Mouse (Mus musculus) granulocyte monocyte progenitor cell, adult 5-6 weeks (primary cell): ENCODE measurements around the gene Nckipsd. TPM values are rescaled to one million over a fixed set of nuclear protein-coding genes. Genes with fewer than 3 reads are reported as not detected.

Source experiments
- ATAC-seq: replicated peaks from 2 replicates; pipeline ENCODE4 v1.8.0; 2016; ENCODE audit warnings: mild to moderate bottlenecking, moderate TSS enrichment, inconsistent platforms; ENCODE audit not compliant: poor library complexity, severe bottlenecking
- total RNA-seq, 2 experiments: library from RNA; stranded (forward) in 1 of 2; stranded (reverse) in 1 of 2; fragments of 200-712, 200-1000 nt in 1 of 2; fragments of >200 nt in 1 of 2; fragmentation: Nextera tagmentation in 1 of 2; gene quantifications; 2 replicates each; pipeline ENCODE4 v1.2.3; 2014 to 2017

Gene Nckipsd
- total RNA-seq, 2 experiments from 2014 or later, result 9.1 to 12.8 TPM

DNA sequence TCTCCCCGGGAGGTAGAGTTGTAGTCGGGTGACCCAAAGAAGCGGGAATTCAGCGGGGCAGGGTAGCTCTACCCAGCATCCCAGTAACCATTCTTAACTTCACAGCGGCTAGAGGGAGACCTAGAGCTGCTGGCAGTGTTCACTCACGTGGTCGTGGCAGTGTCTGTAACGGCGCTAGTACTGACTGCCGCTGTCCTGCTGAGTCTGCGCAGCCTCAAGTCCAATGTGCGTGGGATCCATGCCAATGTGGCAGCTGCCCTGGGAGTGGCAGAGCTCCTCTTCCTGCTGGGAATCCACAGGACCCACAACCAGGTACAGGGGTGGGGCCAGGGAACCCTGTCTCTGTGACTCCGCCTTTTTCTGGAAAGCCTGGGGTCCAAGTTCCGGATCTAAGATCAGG, 34.8 kb downstream of the Nckipsd start:
- peak; percentile 68 for ATAC-seq

GRCm38 (mm10) chr9:108845390-108845789, 37.2 kb downstream of the Nckipsd start:
- no peak for ATAC-seq

DNA sequence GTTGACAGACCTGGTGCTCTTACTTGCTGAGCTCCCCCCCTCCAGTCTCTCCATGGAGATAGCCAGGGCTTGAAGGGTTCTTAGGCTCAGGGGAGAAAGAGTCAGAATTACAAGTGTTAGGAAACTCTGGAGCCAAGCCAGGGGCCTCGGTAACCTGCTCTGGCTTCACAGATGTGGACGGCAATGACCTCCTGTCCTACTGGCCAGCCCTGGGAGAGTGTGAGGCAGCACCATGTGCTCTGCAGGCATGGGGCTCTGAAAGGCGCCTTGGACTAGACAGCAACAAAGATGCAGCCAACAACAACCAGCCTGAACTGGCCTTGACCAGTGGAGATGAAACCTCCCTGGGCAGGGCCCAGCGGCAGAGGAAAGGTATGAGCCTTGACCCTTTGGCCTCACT, 39.2 kb downstream of the Nckipsd start:
- ATAC-seq, result no peak

DNA sequence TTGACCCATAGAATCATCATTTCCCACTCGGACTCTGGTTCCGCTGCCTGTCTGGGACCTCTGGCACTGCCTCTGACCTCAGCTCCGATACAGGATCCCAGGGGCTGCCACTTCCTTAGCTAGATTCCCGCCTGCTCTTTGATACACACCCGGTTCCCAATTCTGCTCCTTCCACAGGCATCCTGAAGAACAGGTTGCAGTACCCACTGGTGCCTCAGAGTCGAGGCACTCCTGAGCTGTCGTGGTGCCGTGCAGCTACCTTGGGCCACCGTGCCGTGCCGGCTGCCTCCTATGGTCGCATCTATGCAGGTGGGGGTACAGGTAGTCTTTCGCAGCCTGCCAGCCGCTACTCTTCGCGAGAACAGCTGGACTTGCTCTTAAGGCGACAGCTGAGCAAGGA, 40.3 kb downstream of the Nckipsd start:
- no peak for ATAC-seq

- ATAC-seq, result peak; percentile 16; the same call in 1 of the 2 replicates
Measured at GRCm38 (mm10) chr9:108852976-108853375, 44.8 kb downstream of the Nckipsd start, which contains the start of gene Slc26a6. Gene Slc26a6 (plus strand): TSS chr9:108853283.

- peak; percentile 86 for ATAC-seq
Measured at GRCm38 (mm10) chr9:108853635-108854240, 45.6 kb downstream of the Nckipsd start.

GRCm38 (mm10) chr9:108854241-108854696, 46.1 kb downstream of the Nckipsd start:
- peak; percentile 80 for ATAC-seq

DNA sequence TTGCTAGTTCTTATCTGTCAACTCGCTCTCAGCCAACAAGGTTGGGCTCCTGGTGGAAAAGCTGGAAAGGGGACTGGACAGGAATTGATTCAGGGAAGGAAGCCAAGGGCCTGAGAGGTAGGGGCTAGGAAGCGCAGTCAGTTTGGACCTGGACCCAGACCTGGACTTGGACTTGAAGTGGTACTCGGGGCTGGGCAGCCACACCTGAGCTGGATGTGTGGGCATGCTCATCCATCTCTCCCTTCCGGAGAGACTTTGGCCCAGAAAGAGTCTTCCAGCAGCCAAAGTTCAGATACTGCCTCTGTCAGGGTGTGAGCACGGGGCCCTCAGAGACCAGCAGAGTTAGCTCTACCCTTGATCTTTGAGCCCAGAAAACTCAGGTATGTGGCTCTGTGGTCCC, 47.2 kb downstream of the Nckipsd start:
- ATAC-seq, result no peak

DNA sequence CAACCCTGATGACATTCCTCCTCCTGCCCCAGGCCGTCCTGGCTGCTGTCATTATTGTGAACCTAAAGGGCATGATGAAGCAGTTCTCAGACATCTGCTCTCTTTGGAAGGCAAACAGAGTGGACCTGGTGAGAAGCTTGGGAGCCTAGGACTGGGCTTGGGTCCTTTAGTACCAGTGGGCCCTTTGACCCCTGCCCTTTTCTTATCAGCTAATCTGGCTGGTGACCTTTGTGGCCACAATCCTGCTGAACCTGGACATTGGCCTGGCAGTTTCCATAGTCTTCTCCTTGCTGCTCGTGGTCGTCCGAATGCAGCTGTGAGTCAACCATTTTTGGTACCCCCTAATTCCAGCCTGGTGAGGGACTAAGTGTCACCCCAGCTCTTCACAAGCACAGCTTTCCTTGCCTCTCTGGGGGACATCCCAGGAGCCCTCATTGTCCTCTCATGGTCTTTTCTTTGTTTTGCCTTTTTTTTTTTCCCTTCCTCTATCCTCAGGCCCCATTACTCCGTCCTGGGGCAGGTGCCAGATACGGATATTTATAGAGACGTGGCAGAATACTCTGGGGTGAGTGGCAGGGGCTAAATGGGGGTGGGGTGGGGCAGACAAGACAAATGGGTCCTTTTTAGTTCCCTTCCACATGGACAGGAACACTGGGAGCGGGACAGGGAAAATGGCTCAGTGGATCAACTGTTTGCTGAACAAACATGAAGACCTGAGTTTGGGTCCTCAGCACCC, 50.8 kb downstream of the Nckipsd start:
- ATAC-seq, result no peak

Other genes starting within 250 kb of the Nckipsd start
- 294 and 388 TPM in 2 replicates for gene Impdh2, start 248.1 kb upstream of the Nckipsd start, total RNA-seq (2014; fragmentation: Nextera tagmentation)
- gene Impdh2, start 248.1 kb upstream of the Nckipsd start, total RNA-seq (2017), result 284 and 334 TPM in 2 replicates
- gene Ndufaf3, start 240.9 kb upstream of the Nckipsd start, total RNA-seq (2014; fragmentation: Nextera tagmentation), result 39.4 and 44.0 TPM in 2 replicates
- gene Ndufaf3, start 240.9 kb upstream of the Nckipsd start, total RNA-seq (2017), result 17.3 and 17.8 TPM in 2 replicates
- 91.3 and 111 TPM in 2 replicates for gene Dalrd3, start 238.5 kb upstream of the Nckipsd start, total RNA-seq (2014; fragmentation: Nextera tagmentation)
- gene Dalrd3, start 238.5 kb upstream of the Nckipsd start, total RNA-seq (2017), result 38.1 and 45.2 TPM in 2 replicates
- gene Wdr6, start 229.6 kb upstream of the Nckipsd start, total RNA-seq (2014; fragmentation: Nextera tagmentation), result 18.1 and 19.3 TPM in 2 replicates
- gene Wdr6, start 229.6 kb upstream of the Nckipsd start, total RNA-seq (2017), result 14.7 and 18.0 TPM in 2 replicates
- gene P4htm, start 210.7 kb upstream of the Nckipsd start, total RNA-seq (2014; fragmentation: Nextera tagmentation), result 2.0 and 2.3 TPM in 2 replicates
- gene P4htm, start 210.7 kb upstream of the Nckipsd start, total RNA-seq (2017), result 0.43 TPM in 1 of 2 replicates, not detected in the other
- gene Arih2, start 159.0 kb upstream of the Nckipsd start, total RNA-seq (2014; fragmentation: Nextera tagmentation), result 32.9 and 36.9 TPM in 2 replicates
- gene Arih2, start 159.0 kb upstream of the Nckipsd start, total RNA-seq (2017), result 32.2 and 33.4 TPM in 2 replicates
- 20.2 and 28.6 TPM in 2 replicates for gene Slc25a20, start 146.3 kb upstream of the Nckipsd start, total RNA-seq (2014; fragmentation: Nextera tagmentation)
- gene Slc25a20, start 146.3 kb upstream of the Nckipsd start, total RNA-seq (2017), result 28.7 and 30.3 TPM in 2 replicates
- gene Prkar2a, start 119.1 kb upstream of the Nckipsd start, total RNA-seq (2014; fragmentation: Nextera tagmentation), result 22.8 and 22.9 TPM in 2 replicates
- 28.6 and 37.8 TPM in 2 replicates for gene Prkar2a, start 119.1 kb upstream of the Nckipsd start, total RNA-seq (2017)
- gene Ip6k2, start 24.6 kb upstream of the Nckipsd start, total RNA-seq (2014; fragmentation: Nextera tagmentation), result 24.3 and 25.5 TPM in 2 replicates
- gene Ip6k2, start 24.6 kb upstream of the Nckipsd start, total RNA-seq (2017), result 34.4 and 35.8 TPM in 2 replicates
- gene Celsr3, start 18.0 kb downstream of the Nckipsd start, total RNA-seq (2014; fragmentation: Nextera tagmentation), result 6.7 and 10.2 TPM in 2 replicates
- 0.99 and 2.2 TPM in 2 replicates for gene Celsr3, start 18.0 kb downstream of the Nckipsd start, total RNA-seq (2017)
- gene Slc26a6, start 44.9 kb downstream of the Nckipsd start, total RNA-seq (2014; fragmentation: Nextera tagmentation), result 4.7 and 18.3 TPM in 2 replicates
- gene Slc26a6, start 44.9 kb downstream of the Nckipsd start, total RNA-seq (2017), result 1.5 and 3.5 TPM in 2 replicates
- not detected in 2 replicates for gene Tmem89, start 106.3 kb downstream of the Nckipsd start, total RNA-seq (2014; fragmentation: Nextera tagmentation)
- gene Tmem89, start 106.3 kb downstream of the Nckipsd start, total RNA-seq (2017), result not detected in 2 replicates
- 280 and 349 TPM in 2 replicates for gene Uqcrc1, start 128.3 kb downstream of the Nckipsd start, total RNA-seq (2014; fragmentation: Nextera tagmentation)
- gene Uqcrc1, start 128.3 kb downstream of the Nckipsd start, total RNA-seq (2017), result 286 and 355 TPM in 2 replicates
- gene Col7a1, start 145.2 kb downstream of the Nckipsd start, total RNA-seq (2014; fragmentation: Nextera tagmentation), result 0.21 and 2.0 TPM in 2 replicates
- gene Col7a1, start 145.2 kb downstream of the Nckipsd start, total RNA-seq (2017), result 0.09 TPM in 1 of 2 replicates, not detected in the other
- 0.41 TPM in 1 of 2 replicates, not detected in the other for gene Ucn2, start 177.6 kb downstream of the Nckipsd start, total RNA-seq (2014; fragmentation: Nextera tagmentation)
- not detected in 2 replicates for gene Ucn2, start 177.6 kb downstream of the Nckipsd start, total RNA-seq (2017)
- gene Pfkfb4, start 183.4 kb downstream of the Nckipsd start, total RNA-seq (2014; fragmentation: Nextera tagmentation), result 6.9 and 8.4 TPM in 2 replicates
- gene Pfkfb4, start 183.4 kb downstream of the Nckipsd start, total RNA-seq (2017), result 6.7 and 9.5 TPM in 2 replicates
- gene Shisa5, start 230.2 kb downstream of the Nckipsd start, total RNA-seq (2014; fragmentation: Nextera tagmentation), result 56.8 and 75.0 TPM in 2 replicates
- 54.4 and 80.8 TPM in 2 replicates for gene Shisa5, start 230.2 kb downstream of the Nckipsd start, total RNA-seq (2017)